Mouse (Mus musculus): ENCODE measurements around the gene Bnip3.

Bnip3 gene

DNA sequence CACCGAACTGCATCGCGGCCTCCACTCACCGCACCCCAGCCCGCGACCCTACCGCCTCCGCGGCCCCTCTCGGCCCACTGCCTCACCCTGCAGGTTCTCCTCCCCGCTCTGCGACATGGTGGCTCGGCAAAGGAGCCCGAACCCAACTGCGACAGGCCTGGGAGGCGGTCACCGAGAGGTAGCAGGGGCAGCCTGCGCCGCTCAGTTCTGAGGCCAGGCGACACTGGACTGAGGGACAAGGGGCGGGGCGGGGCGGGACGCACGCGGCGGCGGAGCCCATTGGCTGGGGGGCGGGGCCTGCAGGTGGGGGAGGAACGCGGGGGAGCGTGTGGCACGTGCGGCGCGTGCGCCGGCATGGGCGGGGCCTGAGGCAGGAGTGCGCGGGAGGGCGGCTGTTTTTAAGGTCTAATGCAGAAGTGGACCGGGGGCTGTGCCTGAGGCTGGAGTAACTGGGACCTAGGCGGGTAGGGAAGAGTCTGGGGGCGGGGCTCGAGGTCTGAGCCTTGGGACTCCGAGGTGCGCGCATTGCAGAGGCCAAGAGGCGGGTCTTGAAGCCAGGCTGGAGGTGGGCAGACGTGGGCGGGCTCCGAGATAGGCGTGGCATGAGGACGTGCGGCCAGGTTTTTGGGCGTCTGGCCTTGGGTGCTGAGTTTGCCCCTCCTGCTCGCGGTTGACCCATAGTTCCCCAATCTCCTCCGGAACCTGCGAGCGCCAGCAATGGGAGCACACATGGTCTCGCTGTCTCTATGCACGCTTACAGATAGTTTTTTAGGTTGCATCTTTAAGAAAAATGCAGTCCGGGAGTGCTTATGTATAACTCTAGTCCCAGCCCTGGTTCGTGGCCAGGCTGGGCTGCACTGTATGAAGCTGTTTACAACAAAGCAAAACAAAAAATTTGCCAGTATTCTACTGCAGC lies at the start of gene Bnip3:
Bnip3 (minus strand) TSS at position 243 of the 916 bp plus-strand sequence.
- DNase-seq (ENCODE audit: inconsistent age in 2 of 2, low spot score in 1 of 2), result peak; percentile 96 to 97

DNA sequence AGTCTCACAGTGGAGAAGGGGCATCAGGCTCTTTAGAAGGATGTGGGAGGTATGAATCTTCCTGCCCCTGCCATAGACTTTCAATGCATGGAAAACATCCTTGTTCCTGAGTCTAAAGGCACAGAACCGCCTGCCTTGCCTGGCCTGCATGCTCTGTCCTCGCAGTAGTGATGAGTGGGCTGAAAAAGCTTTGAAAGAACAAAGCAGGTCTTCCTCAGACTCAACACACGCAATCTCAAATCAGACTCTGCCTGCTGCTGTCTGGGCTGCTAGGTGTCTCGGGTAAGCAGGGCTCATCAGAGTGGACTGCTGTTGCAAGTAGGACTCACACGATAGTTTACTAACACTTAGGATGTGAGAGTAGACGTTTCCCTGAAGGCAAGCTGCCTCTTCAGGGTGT lies 47.8 kb upstream of the Bnip3 start:
- DNase-seq (ENCODE audit: inconsistent age in 2 of 2, low spot score in 1 of 2), result no peak

DNA sequence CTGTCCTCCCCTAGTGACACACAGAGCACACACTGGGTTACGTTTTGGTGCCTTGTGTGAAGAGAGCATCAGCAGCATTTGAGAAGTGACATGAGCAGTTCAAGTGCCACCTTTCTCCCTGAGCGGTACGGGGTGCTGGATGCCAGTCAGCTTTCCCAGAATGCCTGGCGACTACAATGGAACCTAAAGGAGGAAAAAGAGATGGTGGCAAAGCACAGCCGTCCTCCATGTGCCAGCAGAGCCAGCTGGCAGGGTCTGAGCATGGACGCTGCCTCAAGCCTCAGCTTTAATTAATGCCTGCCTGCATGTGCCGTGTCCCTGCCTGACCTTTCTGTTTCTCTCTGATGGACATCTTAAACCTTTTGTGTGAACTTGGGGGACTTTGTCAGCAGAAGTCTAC lies 46.5 kb upstream of the Bnip3 start:
- no peak for DNase-seq (ENCODE audit: inconsistent age in 2 of 2, low spot score in 1 of 2)

DNA sequence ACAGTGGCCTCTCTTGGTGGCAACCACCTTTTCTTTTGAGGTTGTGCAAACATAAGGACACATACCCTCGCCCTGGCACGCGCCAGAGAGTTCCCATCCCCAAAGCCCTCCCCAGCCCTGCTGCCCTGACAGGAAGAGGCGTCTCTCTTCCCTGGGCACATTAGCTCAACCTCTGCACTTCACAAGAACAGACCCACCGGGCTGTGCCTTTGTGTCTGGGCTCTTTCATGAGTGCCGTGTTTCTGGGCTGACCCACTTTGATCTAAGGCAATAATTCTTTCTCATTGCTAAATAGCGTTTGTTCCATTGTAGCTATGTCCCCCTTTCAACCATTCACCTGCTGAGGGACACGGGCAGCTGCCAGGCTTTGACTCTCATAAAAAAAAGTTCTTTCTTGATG lies 39.0 kb upstream of the Bnip3 start:
- DNase-seq (ENCODE audit: inconsistent age in 2 of 2, low spot score in 1 of 2), result no peak

DNA sequence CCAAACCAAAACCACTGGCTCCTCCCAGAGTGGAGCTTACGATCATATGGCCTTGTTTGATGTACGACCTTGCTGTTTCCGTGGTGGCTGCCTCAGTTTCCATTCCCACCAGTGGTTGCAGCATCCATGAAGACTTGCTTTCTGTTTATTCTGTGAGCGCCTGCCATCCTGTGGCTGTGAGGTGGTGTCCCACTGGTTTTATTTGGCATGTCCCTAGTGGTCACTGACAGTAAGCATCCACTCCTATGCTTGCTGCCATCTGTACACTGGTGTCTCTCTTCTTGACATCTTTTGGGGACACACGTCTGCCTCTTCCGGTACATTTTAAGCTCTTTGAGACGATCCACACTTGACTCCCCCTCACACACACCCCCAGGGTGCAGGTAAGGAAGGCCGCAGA lies 38.4 kb upstream of the Bnip3 start:
- no peak for DNase-seq (ENCODE audit: inconsistent age in 2 of 2, low spot score in 1 of 2)

DNA sequence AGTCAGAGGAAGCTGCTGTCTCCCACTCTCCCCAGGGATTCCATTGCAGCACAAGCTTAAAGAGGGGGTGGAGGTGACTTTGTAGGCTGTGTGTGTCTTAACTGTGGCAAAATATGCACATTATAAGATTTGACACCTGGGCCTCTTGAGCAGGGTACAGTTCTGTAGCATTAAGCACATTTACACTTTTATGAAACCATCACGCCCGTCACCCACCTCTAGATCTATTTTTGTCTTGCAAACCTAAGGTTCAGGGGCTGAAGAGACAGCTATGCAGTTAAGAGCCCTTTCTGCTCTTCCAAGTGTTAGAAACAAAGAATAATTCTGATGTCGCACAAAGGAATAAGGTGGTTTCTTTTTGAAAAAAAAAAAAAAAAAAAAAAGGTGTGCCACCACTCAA lies 36.3 kb upstream of the Bnip3 start:
- DNase-seq (ENCODE audit: inconsistent age in 2 of 2, low spot score in 1 of 2), result no peak

DNA sequence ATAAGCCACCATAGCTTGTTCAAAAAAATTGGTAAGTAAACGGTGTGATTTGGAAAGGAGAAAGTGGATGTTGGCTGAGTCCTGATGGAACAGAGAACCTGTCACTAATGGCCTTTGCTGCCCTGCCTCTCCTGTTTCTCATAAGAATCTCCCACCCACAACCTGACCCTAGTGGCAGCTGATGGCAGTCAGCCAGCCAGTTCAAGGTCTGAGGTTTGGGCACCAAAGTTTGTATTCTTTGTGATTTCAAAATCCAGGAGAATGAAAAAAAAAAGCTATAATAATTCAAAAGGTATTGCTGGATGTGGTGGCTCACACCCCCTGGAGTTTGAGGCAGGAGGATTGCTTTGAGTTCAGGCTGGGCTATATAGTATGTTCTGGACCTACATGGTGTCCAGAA lies 33.0 kb upstream of the Bnip3 start:
- DNase-seq (ENCODE audit: inconsistent age in 2 of 2, low spot score in 1 of 2), result peak in 1 of 2 experiments; percentile 50

DNA sequence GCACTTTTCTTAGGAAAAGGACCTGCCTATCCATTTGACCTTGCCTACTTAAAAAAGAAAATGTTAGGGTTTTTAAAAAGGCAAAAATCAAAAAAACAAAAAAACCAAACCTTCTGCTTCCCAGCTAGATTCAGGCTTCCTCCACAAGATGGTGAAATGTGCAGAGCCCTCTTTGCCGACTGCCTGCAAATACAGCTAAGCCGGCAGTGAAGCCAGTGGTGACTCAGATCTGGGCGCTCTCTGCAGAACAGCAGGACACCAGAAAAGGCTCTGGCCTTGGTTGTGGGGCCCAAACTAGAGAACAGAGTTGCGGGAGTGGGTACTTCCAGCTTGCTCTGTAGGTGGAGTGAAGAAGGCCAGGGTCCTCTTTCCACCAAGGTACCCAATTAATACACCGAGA lies 32.3 kb upstream of the Bnip3 start:
- DNase-seq (ENCODE audit: inconsistent age in 2 of 2, low spot score in 1 of 2), result peak; percentile 67 to 79

DNA sequence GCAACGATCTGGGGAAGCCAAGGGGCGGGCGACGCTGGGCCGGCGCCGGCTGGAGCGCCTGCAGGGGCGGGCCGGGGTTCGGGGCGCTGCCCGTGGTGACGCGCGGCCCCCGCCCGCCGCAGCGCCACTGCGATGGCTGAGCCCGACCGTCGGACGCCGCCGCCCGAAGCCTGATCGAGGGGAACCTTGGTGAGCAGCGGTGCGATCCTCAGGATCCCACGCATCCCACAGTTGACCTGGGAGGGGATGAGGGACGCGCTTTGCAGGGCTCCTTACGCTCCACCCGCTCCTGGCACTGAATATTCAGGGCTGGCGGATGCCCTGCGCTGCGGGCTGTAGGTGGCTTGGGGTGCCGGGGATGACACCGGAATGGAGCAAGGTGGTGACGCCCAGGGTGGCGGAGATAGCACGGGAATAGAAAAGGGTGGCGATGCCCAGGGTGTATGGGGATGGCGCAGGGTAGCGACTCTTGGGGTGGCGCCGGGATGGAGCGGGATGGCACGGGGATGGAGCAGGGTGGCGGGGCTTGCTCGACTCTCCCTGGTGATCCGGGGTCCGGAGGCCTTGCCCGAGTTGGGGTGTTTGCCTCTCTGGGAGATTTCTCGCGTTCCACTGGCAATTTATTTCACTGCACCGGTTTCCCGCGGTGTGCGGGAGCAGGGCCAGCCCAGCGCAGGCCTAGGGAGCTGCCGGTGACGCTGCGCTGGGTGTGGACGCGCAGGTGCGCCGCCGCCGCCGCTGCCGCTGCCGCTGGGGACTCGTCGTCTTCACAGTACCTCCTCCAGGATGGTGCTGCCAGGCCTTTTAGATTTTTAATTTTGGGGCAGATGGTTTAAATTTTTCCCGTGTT lies 31.5 kb upstream of the Bnip3 start, which contains the start of gene Jakmip3:
Jakmip3 (plus strand) TSS at position 119 of the 850 bp plus-strand sequence.
- DNase-seq (ENCODE audit: inconsistent age in 2 of 2, low spot score in 1 of 2), result peak; percentile 49 to 67

DNA sequence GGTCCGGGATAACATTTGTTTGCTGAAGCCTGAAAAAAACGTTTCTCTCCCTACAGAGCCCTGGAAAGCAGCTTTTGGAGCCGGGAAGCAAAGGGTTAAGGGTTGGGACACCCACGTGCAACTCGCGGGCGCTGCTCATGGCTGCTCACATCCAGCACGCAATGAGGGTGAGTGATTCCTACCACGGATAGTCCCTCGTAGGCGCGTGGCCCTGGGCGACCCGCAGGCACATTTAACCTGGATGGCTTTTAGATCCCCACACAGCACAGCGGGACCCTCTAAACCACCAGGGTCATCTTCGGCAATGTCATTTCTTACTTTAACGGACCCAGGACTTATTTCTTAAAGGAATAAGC lies 30.9 kb upstream of the Bnip3 start:
- peak in 1 of 2 experiments; percentile 78 for DNase-seq (ENCODE audit: inconsistent age in 2 of 2, low spot score in 1 of 2)

DNA sequence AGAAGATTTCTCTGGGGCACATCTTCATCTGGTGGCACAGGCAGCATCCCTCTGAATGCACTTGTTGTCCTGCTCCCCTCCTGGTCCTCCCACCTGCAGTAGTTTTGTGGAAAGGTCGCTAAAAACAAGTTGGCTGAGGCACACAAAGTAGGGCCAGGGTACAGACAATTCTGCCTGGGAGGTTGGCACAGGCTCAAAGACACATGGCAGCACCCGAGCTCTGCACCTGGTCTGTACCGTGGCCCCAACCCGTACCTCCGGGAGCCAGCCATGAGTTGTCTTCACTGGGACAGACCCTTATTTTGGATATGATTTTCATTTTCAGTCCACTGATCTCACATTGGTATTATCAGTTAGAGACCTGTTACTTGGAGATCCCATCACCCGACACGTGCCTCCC lies 29.7 kb upstream of the Bnip3 start:
- no peak for DNase-seq (ENCODE audit: inconsistent age in 2 of 2, low spot score in 1 of 2)

DNA sequence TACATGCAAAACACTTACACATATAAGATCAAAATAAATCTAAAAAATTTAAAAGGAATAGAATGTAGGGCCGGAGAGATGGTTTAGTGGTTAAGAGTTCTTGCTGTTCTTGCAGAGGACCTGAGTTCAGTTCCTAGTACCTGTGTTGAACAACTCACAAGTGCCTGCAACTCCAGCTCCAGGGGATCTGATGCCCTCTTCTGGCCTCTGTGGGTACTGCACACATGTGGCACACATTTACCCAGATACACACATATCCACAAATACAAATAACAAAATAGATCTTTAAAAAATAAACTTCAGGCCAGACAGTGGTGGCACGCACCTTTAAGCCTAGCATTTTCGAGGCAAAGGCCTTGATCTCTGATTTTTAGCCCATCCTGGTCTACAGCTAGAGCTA lies 25.2 kb upstream of the Bnip3 start:
- no peak for DNase-seq (ENCODE audit: inconsistent age in 2 of 2, low spot score in 1 of 2)

DNA sequence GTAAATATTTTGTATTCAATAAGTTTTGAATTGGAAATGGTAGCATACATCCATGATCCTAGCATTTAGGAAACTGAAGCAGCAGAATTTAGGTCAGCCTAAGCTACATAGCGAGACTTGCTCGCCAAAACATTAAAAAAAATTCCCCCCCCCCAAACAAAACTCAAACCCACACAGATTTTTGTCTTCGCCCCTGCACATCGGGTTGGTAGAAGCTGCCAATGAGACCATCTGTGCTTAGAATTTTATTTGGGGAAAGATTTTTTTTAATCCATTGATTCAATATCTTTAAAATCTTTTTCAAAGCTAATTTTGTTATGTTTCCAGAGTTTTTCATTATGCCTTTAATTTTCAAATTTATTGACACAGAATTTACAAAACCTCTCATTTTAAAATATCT lies 19.1 kb upstream of the Bnip3 start:
- no peak for DNase-seq (ENCODE audit: inconsistent age in 2 of 2, low spot score in 1 of 2)

DNA sequence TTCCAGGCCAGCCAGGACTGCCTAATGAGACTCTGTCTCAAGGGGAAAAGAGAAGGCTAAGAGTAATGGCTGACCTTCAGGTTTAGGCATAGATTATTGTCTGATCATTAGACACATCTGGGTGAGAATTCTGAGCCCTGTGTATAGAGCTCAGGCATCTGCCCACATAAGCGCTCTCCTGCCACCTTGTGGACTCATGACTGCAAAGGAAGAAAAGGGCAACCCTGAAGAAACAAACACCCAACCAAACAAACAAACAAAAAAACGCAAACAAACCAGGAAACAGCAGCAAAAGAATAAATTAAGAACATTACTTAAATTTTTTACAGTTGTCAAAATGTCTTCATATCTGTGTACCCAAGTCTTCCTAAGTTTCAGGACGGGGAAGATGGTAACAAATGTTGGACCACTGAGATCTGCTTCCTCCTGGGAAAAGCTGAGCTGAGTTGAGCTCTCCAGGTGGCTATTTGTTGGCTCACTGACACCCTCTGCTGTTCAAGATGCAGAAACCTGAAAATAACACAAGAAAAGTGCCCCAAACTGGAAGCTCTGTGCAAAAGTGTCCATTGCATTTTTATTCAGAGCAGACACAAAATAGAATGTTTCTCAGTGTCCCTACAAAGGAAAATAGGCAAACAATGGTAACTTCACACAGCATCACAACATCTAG lies 14.6 kb upstream of the Bnip3 start:
- DNase-seq (ENCODE audit: inconsistent age in 2 of 2, low spot score in 1 of 2), result peak in 1 of 2 experiments; percentile 76

DNA sequence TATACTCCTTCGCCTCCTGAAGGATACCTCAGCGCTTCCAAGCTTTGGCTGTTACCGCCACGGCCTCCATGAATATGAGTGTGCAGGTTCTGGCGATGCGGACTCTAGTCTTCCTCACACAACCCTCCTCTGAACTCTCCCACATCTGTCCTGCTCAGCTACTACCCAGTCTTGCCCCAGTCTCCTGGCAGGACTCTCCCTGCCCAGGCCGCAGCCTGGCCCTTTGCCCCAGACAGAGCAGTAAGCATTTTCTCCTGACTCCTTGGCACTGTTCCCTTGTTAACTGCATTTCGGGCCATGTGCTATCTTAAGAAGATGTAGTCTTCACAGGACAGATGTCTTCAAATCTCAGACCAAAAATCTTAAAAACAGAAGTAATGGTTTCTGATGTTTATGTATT lies 12.3 kb upstream of the Bnip3 start:
- DNase-seq (ENCODE audit: inconsistent age in 2 of 2, low spot score in 1 of 2), result peak in 1 of 2 experiments; percentile 37

DNA sequence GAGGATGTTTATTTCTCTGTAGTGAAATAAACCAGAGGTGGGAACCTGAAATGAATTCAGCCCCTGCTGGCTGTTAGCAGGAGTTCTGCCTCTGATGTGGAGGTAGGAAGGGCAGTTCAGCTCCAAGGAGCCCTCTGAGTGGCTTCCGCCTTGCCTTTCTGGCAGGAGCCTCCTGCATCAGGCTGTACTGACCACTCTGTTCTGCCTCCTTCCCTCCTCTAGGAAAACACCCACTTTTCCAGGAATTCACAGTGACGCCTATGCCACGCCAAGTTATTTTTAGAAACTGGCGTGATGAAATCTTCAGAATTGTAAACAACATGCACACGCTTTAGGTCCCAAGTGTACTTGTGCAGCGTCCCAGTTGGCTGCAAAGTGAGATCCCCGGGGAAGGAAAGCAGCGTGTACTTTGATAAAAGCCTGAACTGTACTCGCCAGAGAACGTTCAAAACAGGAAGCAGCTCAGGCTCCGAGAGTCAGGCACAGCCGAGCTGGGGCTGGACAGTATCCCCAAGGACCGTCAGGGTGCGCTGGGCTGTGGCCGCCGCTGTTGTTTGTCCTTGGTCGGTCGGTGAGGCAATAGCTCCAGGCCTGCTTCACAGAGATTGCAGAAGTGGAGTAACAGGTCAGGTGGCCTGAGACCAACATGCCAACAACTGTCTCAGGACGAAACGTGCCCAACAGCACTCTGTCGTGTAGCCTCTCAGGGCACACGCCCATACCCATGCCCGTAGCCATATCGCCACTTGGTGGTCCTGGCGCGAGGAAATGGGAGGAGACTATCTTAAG lies 10.0 kb upstream of the Bnip3 start:
- DNase-seq (ENCODE audit: inconsistent age in 2 of 2, low spot score in 1 of 2), result peak; percentile 89 to 96

DNA sequence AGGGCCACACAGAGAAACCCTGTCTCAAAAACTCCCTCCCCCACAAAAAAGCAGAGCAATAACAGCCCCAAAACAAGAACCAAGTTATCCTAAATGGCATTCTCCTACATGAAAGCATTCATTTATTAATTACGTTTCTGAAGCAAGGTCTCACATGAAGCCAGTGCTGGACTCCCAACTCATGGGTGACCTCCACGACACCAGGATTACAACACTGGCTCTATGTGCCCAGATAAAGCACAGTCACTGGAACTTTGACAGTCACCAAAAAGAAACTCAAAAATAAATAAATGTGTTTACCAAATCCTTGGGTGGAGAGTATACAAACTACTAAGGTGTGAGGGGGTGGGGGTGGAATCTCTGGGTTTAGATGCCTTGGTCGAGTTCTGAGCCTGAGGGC lies 4.3 kb upstream of the Bnip3 start:
- DNase-seq (ENCODE audit: inconsistent age in 2 of 2, low spot score in 1 of 2), result peak in 1 of 2 experiments; percentile 79

DNA sequence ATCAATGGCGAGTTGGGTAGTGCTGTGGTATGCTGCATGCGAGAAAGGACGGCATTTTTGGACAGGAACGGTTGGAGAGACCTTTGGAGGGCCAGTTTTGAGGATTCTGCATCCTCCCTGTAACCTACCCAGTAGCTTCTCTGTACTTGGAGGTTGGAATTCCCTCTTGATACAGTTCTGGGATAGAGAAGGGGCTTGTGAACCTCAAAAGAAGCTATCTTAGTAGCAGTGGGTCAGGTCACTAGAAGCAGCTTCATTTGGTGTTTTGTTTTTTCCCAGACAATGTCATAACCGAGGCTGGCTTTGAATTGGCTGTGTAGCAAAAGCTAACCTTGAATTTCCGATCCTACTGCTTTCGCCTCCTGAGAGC lies 859 bp upstream of the Bnip3 start:
- peak in 1 of 2 experiments; percentile 71 for DNase-seq (ENCODE audit: inconsistent age in 2 of 2, low spot score in 1 of 2)

DNA sequence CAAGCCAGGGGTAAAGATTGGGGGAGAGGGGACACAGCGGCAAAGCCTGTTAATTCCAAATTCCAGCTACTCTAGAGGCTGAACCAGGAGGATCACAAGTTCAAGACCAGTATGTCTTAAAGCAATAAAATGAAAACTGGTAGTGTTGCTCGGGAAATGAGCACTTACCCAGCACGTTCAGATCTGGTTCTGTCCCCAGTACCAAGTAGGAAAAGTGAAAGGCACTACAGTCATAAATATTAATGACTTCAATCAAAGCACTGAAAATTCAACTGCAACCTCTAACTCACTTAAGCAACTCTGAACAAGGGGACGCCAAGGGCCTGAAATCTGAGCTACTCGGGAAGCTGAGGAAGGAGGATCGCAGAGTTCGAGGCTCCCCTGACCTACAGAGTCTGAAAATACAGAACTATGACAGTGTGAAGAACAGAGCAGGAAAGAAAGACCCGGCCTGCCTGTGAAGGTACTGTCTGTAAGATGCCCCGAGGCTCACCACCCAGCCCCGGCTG lies 497 bp downstream of the Bnip3 start:
- peak in 1 of 2 experiments; percentile 49 for DNase-seq (ENCODE audit: inconsistent age in 2 of 2, low spot score in 1 of 2)

DNA sequence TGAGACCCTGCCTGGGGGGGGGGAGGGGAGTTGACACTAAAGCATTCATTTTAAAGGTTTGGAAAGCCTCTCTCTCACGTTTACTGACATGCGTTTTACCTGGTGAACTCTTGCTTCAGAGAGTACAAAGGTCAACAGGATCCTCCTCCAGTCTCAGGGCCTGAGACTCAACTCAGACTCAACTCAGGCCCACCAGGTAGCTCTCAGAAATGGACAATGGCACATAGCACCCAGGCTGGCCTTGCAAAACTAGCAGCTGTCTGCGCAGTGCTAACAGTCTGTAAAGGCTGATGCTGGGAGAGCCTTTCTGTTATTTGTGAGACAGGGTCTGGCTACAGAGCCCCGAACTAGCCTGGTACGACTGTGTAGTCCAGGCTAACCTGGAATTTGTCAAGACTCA lies 1.3 kb downstream of the Bnip3 start:
- DNase-seq (ENCODE audit: inconsistent age in 2 of 2, low spot score in 1 of 2), result peak; percentile 8 to 53
